In the genomic region with DNA sequence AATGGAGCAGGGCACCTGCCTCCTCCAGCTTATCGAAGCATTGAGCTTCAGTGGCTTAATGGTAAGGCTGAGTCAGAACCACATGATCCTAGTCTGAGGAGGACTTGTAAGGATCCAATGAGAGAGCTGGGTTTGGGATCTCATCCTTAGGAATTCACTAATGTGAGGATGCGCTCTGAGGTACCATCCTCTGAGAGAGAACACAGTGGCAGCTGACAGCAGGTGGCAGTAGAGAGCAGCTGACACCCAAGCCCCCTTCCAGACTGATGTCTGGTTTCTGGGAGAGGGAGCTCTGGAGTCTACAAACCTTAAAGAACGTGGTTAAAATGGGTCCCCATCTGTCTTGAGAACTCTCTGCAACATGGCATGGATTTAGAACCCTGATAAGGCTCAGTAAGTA, we compare ENCODE assay signal across 10 mouse cellular contexts.
DNase-seq lines count a peak whose midpoint lies in the region; ATAC-seq and TF ChIP-seq lines count a peak whose summit lies in the region.
"Had no signal": no experiment of that assay in that cellular context is flagged by ENCODE, and none has a peak within 500 bp of the region (broad histone marks: within the 10 kb centered on the region; RNA-seq: fewer than 3 reads in every experiment).

No protein-coding gene starts in this region.

- TF ChIP-seq CTCF in spleen, adult 2 months (IDR thresholded peaks at IDR 0.05; ENCODE audit: extremely low read depth, insufficient read depth, insufficient read length, insufficient replicate concordance) = peak; percentile 50; the same call in 1 of the 2 replicates

- no peaks in the 10 kb centered on the region for H3K27me3 ChIP-seq in spleen, adult 2 months (ENCODE audit: control insufficient read depth, insufficient read depth, low read length)

- peak; percentile 83 for ATAC-seq in common myeloid progenitor, adult 5-6 weeks (replicated peaks; ENCODE audit: low read depth, poor library complexity, severe bottlenecking)

- DNase-seq in adrenal gland, adult (ENCODE audit: inconsistent age in 2 of 2, low spot score in 1 of 2) = peak; percentile 31 to 80
- DNase-seq in adrenal gland, adult 8-10 months = no peak
- DNase-seq in spleen, adult 2 months (ENCODE audit: low read depth in 1 of 2, low spot score in 2 of 2) = peak in 1 of 2 experiments; percentile 11
- no peak for DNase-seq in spleen, adult 12 weeks (ENCODE audit: low spot score)
- peak; percentile 70 for DNase-seq in heart, postnatal 4 days
- DNase-seq in left cerebral cortex, postnatal 4 days = peak; percentile 71
- peak; percentile 57 for DNase-seq in ovary, postnatal 36 days (ENCODE audit: low spot score)

- no peaks in the 10 kb centered on the region for H3K36me3 ChIP-seq in spleen, adult 2 months (ENCODE audit: control insufficient read depth, insufficient read depth, low read length)
- H3K36me3 ChIP-seq: heart, embryonic 15.5 days had no signal

- no peak overlapping the region for H3K27ac ChIP-seq in spleen, adult 2 months (ENCODE audit: insufficient read depth, low read length)
- H3K27ac ChIP-seq: heart, embryonic 15.5 days had no signal

- intact Hi-C loops in left cerebral cortex, postnatal 4 days (cut with DNase I) = no loop called here

- whole genome bisulfite sequencing in spleen, adult 2 months = 35% methylated on average over 3 of the region's 3 CpGs

- H3K4me3 ChIP-seq in spleen, adult 2 months (ENCODE audit: extremely low read depth, insufficient read depth, insufficient read length) = no peak overlapping the region
- H3K4me3 ChIP-seq: heart, embryonic 15.5 days; myocyte had no signal

- no peak for TF ChIP-seq POLR2A in spleen, adult 2 months (IDR thresholded peaks at IDR 0.05; ENCODE audit: low read depth, low read length)

- no peaks in the 10 kb centered on the region for H3K4me1 ChIP-seq in spleen, adult 2 months (ENCODE audit: control insufficient read depth, insufficient read depth, insufficient read length)
- H3K4me1 ChIP-seq: heart, embryonic 15.5 days had no signal

Comparison
In these comparisons a context has a peak if more than half of its experiments do, and no peak if none do; other contexts are left out.
1. DNase-seq: peak in adrenal gland, adult (2 of 2), heart, postnatal 4 days (single experiment), left cerebral cortex, postnatal 4 days (single experiment) and ovary, postnatal 36 days (single experiment); none in adrenal gland, adult 8-10 months (single experiment) and spleen, adult 12 weeks (single experiment).